Mouse (Mus musculus) E14TG2a.4 (cell line): ENCODE measurements around the gene Pop5.

Experiments
- CTCF ChIP-seq: conservative IDR thresholded peaks from 2 replicates; pipeline ENCODE4 v1.5.1; 2014; ENCODE audit warnings: low read length
- NANOG ChIP-seq: IDR thresholded peaks from 2 replicates; pipeline ENCODE4 v1.6.1; 2014; ENCODE audit warnings: borderline replicate concordance, low read length, mixed read lengths
- POU5F1 ChIP-seq: IDR thresholded peaks from 2 replicates; pipeline ENCODE4 v1.6.1; 2014; ENCODE audit warnings: low read length, borderline replicate concordance

- no peak for TF ChIP-seq CTCF
- TF ChIP-seq POU5F1 = no peak
- no peak for TF ChIP-seq NANOG
These were observed 3.1 kb downstream of the Pop5 start for GRCm38 (mm10) chr5:115238729-115239195.
